Mouse (Mus musculus): ENCODE results near the gene Fbxl17. TPM values are rescaled to one million over a fixed set of nuclear protein-coding genes. Genes with fewer than 3 reads are reported as not detected.
A peak's percentile ranks its signal among the peaks of the same experiment; 100 is the strongest.

The Fbxl17 gene
- polyA plus RNA-seq, 1 experiment: 9.3 TPM

DNA sequence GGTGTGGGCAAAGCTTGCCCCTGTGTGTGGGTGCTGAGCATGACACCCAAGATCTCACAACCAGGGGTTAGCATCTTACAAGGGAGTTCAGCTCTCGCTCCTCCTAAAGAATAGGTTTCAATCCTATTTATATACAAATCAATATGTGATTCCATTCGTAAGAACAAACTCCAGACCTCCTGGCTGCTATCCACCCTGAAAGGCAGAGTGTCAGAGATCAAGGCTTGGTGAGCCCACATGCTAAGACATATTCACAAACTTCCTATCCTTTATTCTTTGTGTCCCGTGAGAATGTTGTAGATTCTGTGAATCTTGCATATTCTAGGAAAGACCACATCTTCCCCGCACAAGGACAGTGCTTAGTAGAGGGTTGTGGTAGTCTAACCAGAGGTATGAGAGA is 108.9 kb downstream of the Fbxl17 start:
- Histone ChIP-seq H3K4me2 (ENCODE audit: low read depth) (no peak overlapping the region), H3K27me3 (ENCODE audit: control insufficient read depth, insufficient read depth, insufficient read length) (no peaks in the 10 kb centered on the region), H3K36me3 (ENCODE audit: control insufficient read depth, insufficient read depth) (no peaks in the 10 kb centered on the region), H3K4me3 (no peak overlapping the region), H3ac (ENCODE audit: control insufficient read depth, insufficient read length) (no peak overlapping the region), H3K79me2 (ENCODE audit: control insufficient read depth, insufficient read depth) (no peaks in the 10 kb centered on the region)
- TF ChIP-seq TCF12 (IDR thresholded peaks at IDR 0.05; ENCODE audit: insufficient read depth, poor library complexity, severe bottlenecking) (no peak), TCF3 (IDR thresholded peaks at IDR 0.05; ENCODE audit: insufficient read length, low read depth) (no peak), POLR2AphosphoS2 (IDR thresholded peaks at IDR 0.05; ENCODE audit: insufficient read length, low read depth) (no peak), REST (IDR thresholded peaks at IDR 0.05; ENCODE audit: insufficient read depth, insufficient read length) (no peak), CEBPB (IDR thresholded peaks at IDR 0.05; ENCODE audit: insufficient read depth, poor library complexity, severe bottlenecking) (no peak), MYOG (IDR thresholded peaks at IDR 0.05; ENCODE audit: control insufficient read depth in 1 of 3, insufficient read depth in 1 of 3, insufficient read length in 2 of 3, low read depth in 2 of 3) (no peak), POLR2A (IDR thresholded peaks at IDR 0.05; ENCODE audit: insufficient read length, low read depth) (no peak), SRF (IDR thresholded peaks at IDR 0.05; ENCODE audit: control insufficient read depth, insufficient read length, low read depth) (no peak), MAX (IDR thresholded peaks at IDR 0.05; ENCODE audit: low read depth) (no peak), MYOD1 (IDR thresholded peaks at IDR 0.05; ENCODE audit: control insufficient read depth in 1 of 3, insufficient read length in 2 of 3, low read depth in 2 of 3) (no peak), USF1 (IDR thresholded peaks at IDR 0.05; ENCODE audit: low read depth) (no peak), E2F4 (IDR thresholded peaks at IDR 0.05; ENCODE audit: insufficient read depth) (no peak)

DNA sequence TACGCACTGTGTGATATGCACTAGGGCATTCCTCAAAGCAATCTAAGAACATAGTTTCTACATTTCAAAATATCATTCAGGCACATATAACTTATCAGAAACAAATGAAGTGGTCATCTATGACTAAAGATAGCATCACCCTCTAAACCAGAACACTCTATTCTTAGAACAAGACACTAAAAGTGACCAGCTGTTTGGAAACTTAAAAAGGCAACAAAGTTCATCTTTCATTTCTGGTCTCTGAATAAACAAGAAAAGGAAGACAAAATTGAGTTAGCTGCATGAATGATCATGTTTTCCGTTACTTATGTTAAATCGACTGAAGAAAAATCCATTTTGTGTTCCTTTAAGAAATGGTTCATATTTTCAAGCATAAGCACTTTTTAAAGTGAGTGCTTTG is 128.8 kb downstream of the Fbxl17 start:
- Histone ChIP-seq H3ac (ENCODE audit: control insufficient read depth, insufficient read length) (no peak overlapping the region), H3K79me2 (ENCODE audit: control insufficient read depth, insufficient read depth) (no peaks in the 10 kb centered on the region), H3K36me3 (ENCODE audit: control insufficient read depth, insufficient read depth) (no peaks in the 10 kb centered on the region), H3K4me3 (no peak overlapping the region), H3K4me2 (ENCODE audit: low read depth) (peak overlapping the region; percentile 72), H3K27me3 (ENCODE audit: control insufficient read depth, insufficient read depth, insufficient read length) (no peaks in the 10 kb centered on the region)
- TF ChIP-seq TCF12 (IDR thresholded peaks at IDR 0.05; ENCODE audit: insufficient read depth, poor library complexity, severe bottlenecking) (no peak), MYOG (IDR thresholded peaks at IDR 0.05; ENCODE audit: control insufficient read depth in 1 of 3, insufficient read depth in 1 of 3, insufficient read length in 2 of 3, low read depth in 2 of 3) (peak in 1 of 3 experiments; percentile 52)

DNA sequence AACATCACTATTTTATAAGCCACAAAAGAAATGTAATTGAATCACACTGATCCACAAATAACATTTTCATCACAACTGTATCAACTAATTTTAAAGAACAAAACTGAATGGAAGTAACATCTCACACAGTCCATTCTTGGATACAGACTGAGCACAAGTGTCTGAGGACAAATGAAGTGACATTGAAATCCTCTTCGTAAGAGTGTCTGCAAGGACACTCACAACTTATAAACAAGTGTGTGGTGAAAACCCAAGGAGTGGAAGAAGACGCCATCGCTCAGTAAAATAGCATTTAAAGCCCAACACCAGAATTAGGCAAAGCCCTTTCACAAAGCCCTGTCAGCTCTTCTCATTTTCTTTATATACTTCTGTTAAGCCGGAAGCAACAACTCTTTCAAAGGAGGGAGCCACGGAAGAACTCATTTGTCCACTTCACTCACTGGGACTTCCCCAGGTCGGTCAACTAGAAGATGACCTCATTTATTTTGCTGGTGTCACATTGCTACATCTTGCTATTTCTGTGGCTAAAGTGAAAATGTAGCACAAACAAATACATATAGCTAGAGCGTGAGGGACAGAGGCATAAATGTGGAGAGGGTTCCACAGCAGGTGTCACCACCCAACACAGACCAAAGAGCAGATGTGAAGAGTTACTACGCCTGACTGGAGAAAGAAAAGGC is 130.0 kb downstream of the Fbxl17 start:
- Histone ChIP-seq H3K36me3 (ENCODE audit: control insufficient read depth, insufficient read depth) (no peaks in the 10 kb centered on the region), H3K27me3 (ENCODE audit: control insufficient read depth, insufficient read depth, insufficient read length) (no peaks in the 10 kb centered on the region), H3K4me3 (no peak overlapping the region), H3K4me2 (ENCODE audit: low read depth) (peak overlapping the region; percentile 72), H3ac (ENCODE audit: control insufficient read depth, insufficient read length) (no peak overlapping the region), H3K79me2 (ENCODE audit: control insufficient read depth, insufficient read depth) (no peaks in the 10 kb centered on the region)
- TF ChIP-seq SRF (IDR thresholded peaks at IDR 0.05; ENCODE audit: control insufficient read depth, insufficient read length, low read depth) (no peak), MYOD1 (IDR thresholded peaks at IDR 0.05; ENCODE audit: control insufficient read depth in 1 of 3, insufficient read length in 2 of 3, low read depth in 2 of 3) (peak in 2 of 3 experiments; percentile 10 to 34)

DNA sequence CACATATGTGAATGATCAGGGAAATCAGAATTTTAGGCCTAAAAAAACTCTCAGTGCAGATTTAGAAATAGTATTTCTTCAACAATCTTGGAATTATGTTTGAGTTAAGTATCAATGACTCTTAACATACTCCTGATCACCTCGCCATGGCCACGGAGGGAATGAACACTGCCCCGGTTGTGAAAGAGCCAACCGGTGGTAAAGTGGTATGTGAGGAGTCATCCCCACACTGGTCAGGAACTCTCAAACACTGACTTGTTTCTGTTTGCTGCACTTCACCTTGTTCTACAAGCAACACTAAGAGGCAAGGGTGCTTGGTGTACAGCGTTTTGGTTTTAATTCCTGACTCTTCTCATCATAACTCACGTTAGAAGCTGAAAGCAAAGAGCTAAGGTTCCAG is 132.3 kb downstream of the Fbxl17 start:
- no peak overlapping the region for H3K4me2 ChIP-seq (ENCODE audit: low read depth)
- H3ac ChIP-seq (ENCODE audit: control insufficient read depth, insufficient read length): no peak overlapping the region
- TF ChIP-seq TCF12 (IDR thresholded peaks at IDR 0.05; ENCODE audit: insufficient read depth, poor library complexity, severe bottlenecking) (no peak), MYOD1 (IDR thresholded peaks at IDR 0.05; ENCODE audit: control insufficient read depth in 1 of 3, insufficient read length in 2 of 3, low read depth in 2 of 3) (no peak), MYOG (IDR thresholded peaks at IDR 0.05; ENCODE audit: control insufficient read depth in 1 of 3, insufficient read depth in 1 of 3, insufficient read length in 2 of 3, low read depth in 2 of 3) (no peak), POLR2AphosphoS2 (IDR thresholded peaks at IDR 0.05; ENCODE audit: insufficient read length, low read depth) (no peak), SRF (IDR thresholded peaks at IDR 0.05; ENCODE audit: control insufficient read depth, insufficient read length, low read depth) (no peak), TCF3 (IDR thresholded peaks at IDR 0.05; ENCODE audit: insufficient read length, low read depth) (no peak), REST (IDR thresholded peaks at IDR 0.05; ENCODE audit: insufficient read depth, insufficient read length) (no peak), USF1 (IDR thresholded peaks at IDR 0.05; ENCODE audit: low read depth) (no peak), E2F4 (IDR thresholded peaks at IDR 0.05; ENCODE audit: insufficient read depth) (no peak), CEBPB (IDR thresholded peaks at IDR 0.05; ENCODE audit: insufficient read depth, poor library complexity, severe bottlenecking) (no peak), POLR2A (IDR thresholded peaks at IDR 0.05; ENCODE audit: insufficient read length, low read depth) (no peak), MAX (IDR thresholded peaks at IDR 0.05; ENCODE audit: low read depth) (no peak)
- no peaks in the 10 kb centered on the region for H3K36me3 ChIP-seq (ENCODE audit: control insufficient read depth, insufficient read depth)
- H3K79me2 ChIP-seq (ENCODE audit: control insufficient read depth, insufficient read depth): no peaks in the 10 kb centered on the region
- no peaks in the 10 kb centered on the region for H3K27me3 ChIP-seq (ENCODE audit: control insufficient read depth, insufficient read depth, insufficient read length)
- no peak overlapping the region for H3K4me3 ChIP-seq

DNA sequence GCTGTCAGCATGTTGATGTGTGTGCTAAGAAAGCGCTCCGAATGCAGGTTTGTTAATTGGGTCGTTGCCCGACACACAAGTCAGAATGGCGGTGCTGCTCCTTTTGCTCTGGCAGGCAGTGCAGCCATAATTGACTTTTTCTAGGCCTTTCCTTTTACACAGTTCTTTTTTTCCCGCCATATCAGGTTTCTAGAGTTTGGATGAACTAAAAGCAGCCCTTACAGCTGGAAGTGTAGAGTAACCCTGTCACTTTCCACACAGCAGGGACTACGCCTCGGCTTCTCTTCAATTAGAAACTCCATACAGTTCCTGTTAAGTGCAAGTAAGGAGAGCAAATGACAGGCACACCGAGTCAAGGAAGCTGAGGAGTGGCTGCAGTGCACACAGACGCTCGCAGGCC is 133.8 kb downstream of the Fbxl17 start:
- no peak overlapping the region for H3K4me3 ChIP-seq
- no peak overlapping the region for H3K4me2 ChIP-seq (ENCODE audit: low read depth)
- H3K36me3 ChIP-seq (ENCODE audit: control insufficient read depth, insufficient read depth): no peaks in the 10 kb centered on the region
- TF ChIP-seq MYOG (IDR thresholded peaks at IDR 0.05; ENCODE audit: control insufficient read depth in 1 of 3, insufficient read depth in 1 of 3, insufficient read length in 2 of 3, low read depth in 2 of 3): no peak
- no peak for TF ChIP-seq POLR2A (IDR thresholded peaks at IDR 0.05; ENCODE audit: insufficient read length, low read depth)
- no peak for TF ChIP-seq MYOD1 (IDR thresholded peaks at IDR 0.05; ENCODE audit: control insufficient read depth in 1 of 3, insufficient read length in 2 of 3, low read depth in 2 of 3)
- no peak for TF ChIP-seq MAX (IDR thresholded peaks at IDR 0.05; ENCODE audit: low read depth)
- TF ChIP-seq CEBPB (IDR thresholded peaks at IDR 0.05; ENCODE audit: insufficient read depth, poor library complexity, severe bottlenecking): no peak
- no peak for TF ChIP-seq TCF3 (IDR thresholded peaks at IDR 0.05; ENCODE audit: insufficient read length, low read depth)
- no peak for TF ChIP-seq POLR2AphosphoS2 (IDR thresholded peaks at IDR 0.05; ENCODE audit: insufficient read length, low read depth)
- TF ChIP-seq REST (IDR thresholded peaks at IDR 0.05; ENCODE audit: insufficient read depth, insufficient read length): no peak
- no peak for TF ChIP-seq TCF12 (IDR thresholded peaks at IDR 0.05; ENCODE audit: insufficient read depth, poor library complexity, severe bottlenecking)
- TF ChIP-seq SRF (IDR thresholded peaks at IDR 0.05; ENCODE audit: control insufficient read depth, insufficient read length, low read depth): no peak
- TF ChIP-seq E2F4 (IDR thresholded peaks at IDR 0.05; ENCODE audit: insufficient read depth): no peak
- no peak for TF ChIP-seq USF1 (IDR thresholded peaks at IDR 0.05; ENCODE audit: low read depth)
- no peaks in the 10 kb centered on the region for H3K79me2 ChIP-seq (ENCODE audit: control insufficient read depth, insufficient read depth)
- no peak overlapping the region for H3ac ChIP-seq (ENCODE audit: control insufficient read depth, insufficient read length)
- H3K27me3 ChIP-seq (ENCODE audit: control insufficient read depth, insufficient read depth, insufficient read length): no peaks in the 10 kb centered on the region

Measured in myocyte (in vitro differentiated cells).